Comparison of ENCODE assay signal across 9 mouse cellular contexts in genomic region chr3:146009859-146010645, GRCm38 (mm10). TPM values are rescaled to one million over a fixed set of nuclear protein-coding genes. Genes with fewer than 3 reads are reported as not detected.
DNase-seq lines count a peak whose midpoint lies in the region; ATAC-seq lines count a peak whose summit lies in the region.
"Had no signal": no experiment of that assay in that cellular context is flagged by ENCODE, and none has a peak within 500 bp of the region (broad histone marks: within the 10 kb centered on the region; RNA-seq: fewer than 3 reads in every experiment).

No protein-coding gene starts in this region.

- no peak overlapping the region for H3K4me2 ChIP-seq in lung, embryonic 15.5 days
- no peak overlapping the region for H3K4me2 ChIP-seq in heart, embryonic 15.5 days
- H3K4me2 ChIP-seq: liver, embryonic 13.5 days had no signal

- no peak overlapping the region for H3K4me3 ChIP-seq in lung, embryonic 15.5 days
- no peak overlapping the region for H3K4me3 ChIP-seq in heart, embryonic 15.5 days
- H3K4me3 ChIP-seq: liver, embryonic 13.5 days had no signal

- H3K27ac ChIP-seq in lung, embryonic 15.5 days: peak overlapping the region; percentile 49
- H3K27ac ChIP-seq in heart, embryonic 15.5 days: peak overlapping the region; percentile 66
- H3K27ac ChIP-seq: liver, embryonic 13.5 days had no signal

- H3K27me3 ChIP-seq in lung, embryonic 15.5 days: no peaks in the 10 kb centered on the region
- H3K27me3 ChIP-seq in heart, embryonic 15.5 days: no peaks in the 10 kb centered on the region
- H3K27me3 ChIP-seq: liver, embryonic 13.5 days had no signal

- peaks cover 7% of the 10 kb centered on the region; the same call in 1 of the 2 replicates for H3K4me1 ChIP-seq in lung, embryonic 15.5 days
- H3K4me1 ChIP-seq in heart, embryonic 15.5 days (replicated peaks): peaks cover 19% of the 10 kb centered on the region
- H3K4me1 ChIP-seq: liver, embryonic 13.5 days had no signal

- 45% methylated on average over 19 of the region's 20 CpGs for WGBS in lung, embryonic 15.5 days
- WGBS in heart, embryonic 15.5 days: 47% methylated on average over 19 of the region's 20 CpGs

- peak; percentile 68; the same call in 1 of the 2 replicates for ATAC-seq in lung, embryonic 15.5 days (ENCODE audit: borderline replicate concordance, extremely low read depth, low FRiP score, low TSS enrichment)
- no peak for ATAC-seq in heart, embryonic 15.5 days (replicated peaks; ENCODE audit: insufficient number of reproducible peaks, insufficient read depth, low FRiP score, low read depth)
- ATAC-seq in CD4-positive, CD25-positive, alpha-beta regulatory T cell, adult 4 months: no peak

- peaks cover 16% of the 10 kb centered on the region; the same call in 1 of the 2 replicates for H3K36me3 ChIP-seq in lung, embryonic 15.5 days
- H3K36me3 ChIP-seq in heart, embryonic 15.5 days: peaks cover 36% of the 10 kb centered on the region

- H3K9me3 ChIP-seq in lung, embryonic 15.5 days: no peaks in the 10 kb centered on the region
- no peaks in the 10 kb centered on the region for H3K9me3 ChIP-seq in heart, embryonic 15.5 days (replicated peaks)
- H3K9me3 ChIP-seq: liver, embryonic 13.5 days had no signal

- H3K9ac ChIP-seq in lung, embryonic 15.5 days: no peak overlapping the region
- H3K9ac ChIP-seq in heart, embryonic 15.5 days: no peak overlapping the region
- H3K9ac ChIP-seq: liver, embryonic 13.5 days had no signal

- DNase-seq in lung, postnatal 25 days (ENCODE audit: low spot score): no peak
- DNase-seq in embryo, embryonic 10.5 days (ENCODE audit: low spot score): peak; percentile 44
- peak; percentile 57 for DNase-seq in skeletal muscle tissue, adult 2 months (ENCODE audit: low read depth, low spot score)
- DNase-seq in frontal cortex, adult 2 months (ENCODE audit: extremely low spot score in 1 of 2, low spot score in 1 of 2): no peak
- DNase-seq in cerebellum, postnatal 4 days (ENCODE audit: low spot score in 2 of 2): no peak
- DNase-seq: liver, embryonic 13.5 days had no signal

RNA-seq across cellular contexts. Expression of gene Syde2, which starts 22.4 kb away (rescaled TPM):
- 1.8 and 2.3 TPM in 2 replicates for polyA plus RNA-seq in lung, embryonic 15.5 days (2015; fragmentation: Nextera tagmentation; extraction: Ambion mirVana)
- polyA plus RNA-seq in heart, embryonic 15.5 days (2015; fragmentation: Nextera tagmentation; extraction: Ambion mirVana): 8.3 and 8.6 TPM in 2 replicates
- polyA plus RNA-seq in CD4-positive, CD25-positive, alpha-beta regulatory T cell, adult 4 months (2017; shearing (Covaris generic)): not detected
- polyA plus RNA-seq in frontal cortex, adult 2 months (2012; rRNA removed): 3.3 and 3.5 TPM in 2 replicates

Comparison
In these comparisons a context has a peak if more than half of its experiments do, and no peak if none do; other contexts are left out.
1. DNase-seq: peak in embryo, embryonic 10.5 days (single experiment) and skeletal muscle tissue, adult 2 months (single experiment); none in lung, postnatal 25 days (single experiment), frontal cortex, adult 2 months (0 of 2) and cerebellum, postnatal 4 days (0 of 2).